Mouse (Mus musculus) layer of hippocampus, adult 11-12 months (tissue): ENCODE measurements around the gene Cysrt1.

Experiments used
- DNase-seq: peaks from one replicate; pipeline ENCODE4 v3.0.0; 2022; ENCODE audit warnings: low spot score

The Cysrt1 gene

GRCm38 (mm10) chr2:25242101-25242506 lies at the start of gene Cysrt1, which contains the start of gene Rnf208:
Gene Cysrt1 (minus strand): TSS chr2:25242452.
Gene Rnf208 (plus strand): TSS chr2:25242255.
- DNase-seq: no peak

- no peak for DNase-seq
These were observed 49.2 kb upstream of the Cysrt1 start for GRCm38 (mm10) chr2:25291184-25292053.

GRCm38 (mm10) chr2:25290816-25291130 lies 48.5 kb upstream of the Cysrt1 start:
- DNase-seq: peak; percentile 60

- DNase-seq: peak; percentile 64
These were observed 48.0 kb upstream of the Cysrt1 start for GRCm38 (mm10) chr2:25290101-25290815.

GRCm38 (mm10) chr2:25289651-25290050 lies 47.4 kb upstream of the Cysrt1 start, which contains the start of gene Lrrc26:
Gene Lrrc26 (plus strand): TSS chr2:25289915.
- peak; percentile 46 for DNase-seq

GRCm38 (mm10) chr2:25288734-25289345 lies 46.6 kb upstream of the Cysrt1 start:
- no peak for DNase-seq

GRCm38 (mm10) chr2:25287927-25288649 lies 45.8 kb upstream of the Cysrt1 start, which contains the start of gene Tmem210:
Gene Tmem210 (plus strand): TSS chr2:25288145.
- DNase-seq: no peak

GRCm38 (mm10) chr2:25286837-25287636 lies 44.8 kb upstream of the Cysrt1 start:
- no peak for DNase-seq

GRCm38 (mm10) chr2:25286314-25286713 lies 44.1 kb upstream of the Cysrt1 start:
- DNase-seq: no peak

GRCm38 (mm10) chr2:25285551-25285950 lies 43.3 kb upstream of the Cysrt1 start:
- no peak for DNase-seq

- peak; percentile 90 for DNase-seq
These were observed 37.0 kb upstream of the Cysrt1 start for GRCm38 (mm10) chr2:25278928-25279882.

- no peak for DNase-seq
These were observed 30.8 kb upstream of the Cysrt1 start for GRCm38 (mm10) chr2:25273010-25273409.

GRCm38 (mm10) chr2:25272515-25272914 lies 30.3 kb upstream of the Cysrt1 start:
- DNase-seq: no peak

- DNase-seq: peak; percentile 98
These were observed 29.7 kb upstream of the Cysrt1 start, which contains the start of the genes Ssna1 and Anapc2 for GRCm38 (mm10) chr2:25271827-25272511. Gene Ssna1 (minus strand): TSS chr2:25272438. Gene Anapc2 (plus strand): TSS chr2:25272478.

GRCm38 (mm10) chr2:25267746-25268309 lies 25.6 kb upstream of the Cysrt1 start:
- no peak for DNase-seq

- DNase-seq: peak; percentile 68
These were observed 25.0 kb upstream of the Cysrt1 start for GRCm38 (mm10) chr2:25267241-25267640.

- peak; percentile 84 for DNase-seq
These were observed 24.5 kb upstream of the Cysrt1 start for GRCm38 (mm10) chr2:25266720-25267119.

GRCm38 (mm10) chr2:25265897-25266656 lies 23.8 kb upstream of the Cysrt1 start:
- peak; percentile 62 for DNase-seq
